Mouse (Mus musculus) right cerebral cortex, adult 18-20 months (tissue): ENCODE data around the gene Rab11b.

Experiments used
- DNase-seq: peaks from one replicate; pipeline ENCODE4 v3.0.0; 2022; ENCODE audit warnings: mixed read lengths

The Rab11b gene

DNA sequence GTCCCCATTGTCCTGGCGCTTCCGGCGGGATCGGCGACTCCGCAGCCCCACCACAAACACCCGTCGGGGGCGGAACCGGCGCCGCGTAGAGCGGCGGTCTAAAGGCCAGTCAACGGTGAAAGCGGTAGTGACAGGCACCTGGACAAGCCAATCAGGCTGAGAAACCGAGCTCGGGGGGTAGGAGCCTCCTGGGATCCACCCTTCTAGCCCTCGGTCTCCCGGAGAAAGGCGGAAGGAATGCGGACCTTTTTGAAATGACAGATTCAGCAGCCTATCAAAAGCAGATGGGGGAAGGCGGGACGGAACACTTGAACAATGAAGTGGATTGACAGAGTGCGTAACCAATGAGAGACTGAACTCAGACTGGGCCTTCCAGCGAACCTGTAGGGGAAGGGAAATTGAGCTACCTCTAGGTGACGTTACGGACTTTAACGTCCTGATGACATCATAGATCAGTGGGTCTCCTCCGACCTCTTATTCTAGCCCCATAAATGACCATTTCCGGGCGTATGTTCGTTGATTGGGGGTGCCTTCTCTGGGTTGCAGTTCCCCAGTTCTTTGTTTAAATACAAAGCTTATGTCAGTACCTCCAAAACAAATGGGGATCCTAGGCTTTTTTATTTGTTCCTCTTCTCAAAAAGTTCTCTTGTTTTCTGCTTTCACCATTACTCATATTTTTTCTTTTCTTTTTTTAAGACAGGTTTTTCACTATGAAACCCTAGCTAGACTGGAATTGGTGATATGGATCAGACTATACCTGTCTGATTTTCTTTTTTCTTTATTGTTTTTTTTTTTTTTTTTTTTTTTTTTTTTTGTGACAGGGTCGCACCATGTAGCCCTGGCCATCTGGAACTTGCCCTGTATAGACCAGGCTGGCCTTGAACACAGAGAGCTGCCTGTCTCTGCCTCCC is at the start of gene Rab11b:
Rab11b (minus strand) TSS at position 276 of the 911 bp plus-strand sequence.
- peak; percentile 100 for DNase-seq

DNA sequence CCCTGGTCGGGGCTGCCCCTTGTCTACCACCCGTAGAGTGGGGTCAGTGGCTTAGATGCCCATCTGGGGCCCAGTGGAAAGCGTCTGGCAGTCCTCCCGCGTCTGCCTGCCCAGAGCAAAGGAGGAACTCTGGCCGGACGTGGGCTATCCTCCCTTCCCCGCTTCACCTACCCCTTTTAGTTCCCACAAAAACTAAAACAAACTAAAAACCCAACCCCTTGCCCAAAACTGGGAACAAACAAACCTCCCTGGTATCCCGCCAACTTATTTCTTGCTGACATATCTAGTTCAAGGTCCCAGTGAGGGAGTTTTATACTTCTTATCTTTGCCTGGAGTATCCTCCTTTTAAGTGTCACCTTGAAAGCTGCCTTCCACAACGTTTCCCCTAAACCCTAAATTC is 47.9 kb upstream of the Rab11b start:
- DNase-seq: no peak

DNA sequence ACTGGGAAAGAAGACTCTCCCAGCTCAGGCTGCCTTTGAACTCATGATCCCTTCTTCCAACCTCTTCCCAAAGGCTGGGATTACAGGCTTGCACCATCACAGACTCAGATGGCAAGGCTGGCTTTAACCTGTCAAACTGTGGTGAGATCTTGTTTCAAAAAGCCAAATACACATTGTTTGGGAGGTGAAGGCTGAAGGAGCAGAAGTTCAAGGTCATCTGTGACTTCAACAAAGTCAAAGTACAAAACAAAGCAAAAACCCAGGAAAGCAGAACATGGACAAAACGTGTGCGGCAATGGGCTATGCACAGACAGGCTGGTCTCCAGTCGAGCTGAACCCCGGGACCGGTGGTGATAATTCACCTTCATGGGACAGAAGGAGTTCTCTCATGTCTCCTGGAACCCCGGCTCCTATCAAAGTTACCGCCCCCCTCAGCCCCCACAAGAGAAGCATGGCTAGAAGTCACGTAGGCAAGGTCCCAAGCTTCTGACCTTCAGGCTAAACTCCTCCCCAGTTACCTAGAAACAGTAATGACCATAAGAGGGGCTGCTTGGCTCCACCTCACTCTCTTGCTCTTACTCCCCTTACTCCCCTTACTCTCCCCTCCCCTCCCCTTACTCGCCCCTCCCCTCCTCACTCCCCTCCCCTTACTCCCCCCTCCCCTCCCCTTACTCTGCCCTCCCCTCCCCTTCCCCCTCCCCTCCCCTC is 47.0 kb upstream of the Rab11b start:
- DNase-seq: no peak

DNA sequence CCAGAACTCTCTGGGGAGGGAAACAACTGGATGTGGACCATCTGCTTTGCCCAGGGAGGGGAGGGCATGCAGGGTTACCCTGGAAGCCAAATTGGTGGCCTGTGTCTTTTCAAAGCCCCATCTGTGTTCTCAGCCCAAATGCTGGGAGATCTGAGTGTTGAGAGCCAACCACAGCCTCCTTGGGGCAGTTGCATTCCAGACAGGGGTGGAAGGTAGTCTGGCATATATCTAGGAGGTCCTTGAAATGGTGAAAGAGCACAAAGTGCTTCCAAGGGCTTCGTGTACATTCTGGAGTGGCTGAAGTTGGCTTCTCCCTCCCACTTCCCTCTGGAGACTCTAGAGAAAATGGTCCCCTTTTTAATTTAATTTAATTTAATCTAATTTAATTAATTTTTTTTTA is 44.4 kb upstream of the Rab11b start:
- no peak for DNase-seq

DNA sequence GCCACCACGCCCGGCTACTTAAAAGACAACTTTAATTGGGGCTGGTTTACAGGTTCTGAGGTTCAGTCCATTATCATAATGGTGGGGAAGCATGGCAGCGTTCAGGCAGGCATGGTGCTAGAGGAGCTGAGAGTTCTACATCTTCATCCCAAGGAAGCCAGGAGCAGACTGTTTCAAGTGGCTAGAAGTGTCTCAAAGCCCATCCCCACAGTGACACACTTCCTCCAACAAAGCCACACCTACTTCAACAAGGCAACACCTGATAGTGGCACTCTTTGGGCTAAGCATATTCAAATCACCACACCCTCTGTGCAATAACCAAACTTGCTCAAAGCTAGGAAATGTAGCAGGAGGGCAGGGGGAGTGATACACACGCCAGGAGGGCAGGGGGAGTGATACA is 43.9 kb upstream of the Rab11b start:
- DNase-seq: no peak

DNA sequence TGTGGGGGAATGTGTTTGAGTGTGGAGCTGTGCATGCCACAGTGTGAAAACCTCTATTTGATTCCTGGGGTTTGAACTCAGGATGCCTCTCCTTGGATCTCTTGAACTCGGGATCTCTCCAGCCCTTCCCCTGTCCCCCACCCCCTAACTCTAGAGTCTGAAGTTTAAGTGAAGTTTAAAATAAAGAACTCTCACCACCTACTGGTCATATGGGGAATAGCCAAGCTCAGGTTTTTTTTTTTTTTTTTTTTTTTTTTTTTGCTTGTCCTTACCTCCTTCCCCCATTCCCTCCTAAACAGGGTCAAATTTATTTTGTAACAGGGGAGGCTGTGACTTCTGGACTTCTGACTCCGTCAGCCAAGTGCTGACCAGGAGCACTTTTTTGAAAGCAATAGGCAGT is 41.9 kb upstream of the Rab11b start:
- no peak for DNase-seq

DNA sequence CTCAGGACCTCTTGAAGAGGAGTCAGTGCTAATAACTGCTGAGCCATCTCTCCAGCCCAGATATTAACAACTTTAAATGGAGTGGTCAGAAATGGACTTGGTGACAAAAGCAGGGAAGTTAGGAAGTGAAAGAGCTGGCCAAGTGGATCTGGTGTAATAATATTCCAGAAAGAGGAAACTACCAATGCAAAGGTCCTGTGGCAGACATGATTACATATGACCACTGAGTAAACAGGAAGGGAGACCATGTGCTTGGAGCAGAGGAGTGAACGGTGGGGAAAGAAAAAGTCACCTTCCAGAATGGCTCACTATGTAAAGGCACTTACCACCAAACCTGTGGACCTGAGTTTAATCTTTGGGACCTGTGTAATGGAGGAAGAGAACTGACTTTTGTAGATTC is 38.9 kb upstream of the Rab11b start:
- DNase-seq: no peak

DNA sequence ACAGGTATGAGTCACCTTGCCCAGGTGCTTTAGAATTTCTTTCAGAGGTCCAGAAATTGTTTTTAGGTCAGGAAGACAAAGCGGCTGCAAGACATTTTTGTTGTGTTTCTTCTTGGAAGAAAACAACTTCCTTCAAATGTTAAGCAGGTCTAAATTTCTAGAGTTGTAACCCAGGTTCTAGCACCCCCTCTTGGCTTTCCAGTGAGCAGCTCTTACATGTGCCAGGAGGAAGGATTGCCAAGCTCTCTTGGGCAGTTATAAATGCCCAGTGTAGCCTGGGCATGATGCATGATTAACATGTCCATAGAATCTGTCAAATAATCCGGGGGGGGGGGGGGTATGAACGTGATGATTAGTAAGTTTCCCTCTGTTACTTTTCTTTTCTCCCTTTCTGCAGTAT is 38.0 kb upstream of the Rab11b start:
- DNase-seq: no peak

DNA sequence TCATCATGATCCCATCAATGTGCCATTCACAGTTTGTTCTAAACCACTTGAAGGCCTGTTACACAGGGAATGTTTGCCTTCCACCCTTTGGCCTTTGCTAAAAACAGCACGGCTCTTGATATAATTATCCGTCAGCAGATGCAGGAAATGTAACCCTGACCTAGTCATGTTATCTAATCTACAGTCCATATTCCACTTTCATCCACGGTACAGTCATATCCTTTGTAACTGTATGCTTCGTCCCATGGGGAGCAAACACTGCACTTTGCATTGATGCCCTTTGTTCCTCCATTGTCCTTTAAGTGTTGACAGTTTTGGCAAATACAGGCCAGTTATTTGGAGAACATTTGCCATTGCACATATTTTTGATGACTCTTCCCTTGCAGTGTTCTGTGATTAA is 28.4 kb upstream of the Rab11b start:
- DNase-seq: no peak

DNA sequence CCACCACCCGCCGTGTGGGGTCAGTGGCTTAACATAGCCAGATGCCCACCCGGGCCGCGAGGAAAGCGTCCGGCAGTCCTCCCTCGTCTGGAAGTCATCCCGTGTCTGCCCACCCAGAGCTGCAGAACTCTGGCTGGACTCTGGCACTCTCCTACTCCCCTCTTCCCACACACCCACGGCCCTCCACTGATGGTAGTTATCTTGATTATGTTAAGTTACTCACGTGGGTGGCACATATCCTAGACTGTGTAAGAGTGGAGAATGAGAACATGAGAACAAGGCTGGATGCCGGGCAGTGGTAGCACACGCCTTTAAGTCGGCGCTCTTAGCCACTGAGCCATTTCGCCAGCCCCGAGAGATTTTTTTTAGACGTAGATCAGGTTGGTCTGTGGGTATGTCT is 26.0 kb upstream of the Rab11b start:
- peak; percentile 63 for DNase-seq

DNA sequence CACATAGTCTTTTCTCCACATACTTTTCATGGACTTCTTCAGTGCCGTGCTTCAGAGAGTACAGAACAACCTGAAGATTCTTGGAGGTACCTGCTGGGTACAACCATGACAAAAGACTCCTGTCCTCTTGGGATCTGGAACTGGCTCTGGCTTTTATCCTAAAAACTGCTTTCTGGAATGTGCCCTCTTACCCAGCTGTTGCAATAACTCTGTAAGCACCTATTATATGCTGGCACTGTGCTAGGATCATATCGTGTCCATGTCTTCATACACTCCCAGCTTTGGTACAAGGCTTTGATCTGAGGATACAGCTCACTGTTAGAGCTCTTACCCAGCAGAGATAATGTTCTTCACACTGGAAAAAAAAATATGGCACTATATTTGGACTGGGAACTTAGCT is 24.6 kb upstream of the Rab11b start:
- no peak for DNase-seq

DNA sequence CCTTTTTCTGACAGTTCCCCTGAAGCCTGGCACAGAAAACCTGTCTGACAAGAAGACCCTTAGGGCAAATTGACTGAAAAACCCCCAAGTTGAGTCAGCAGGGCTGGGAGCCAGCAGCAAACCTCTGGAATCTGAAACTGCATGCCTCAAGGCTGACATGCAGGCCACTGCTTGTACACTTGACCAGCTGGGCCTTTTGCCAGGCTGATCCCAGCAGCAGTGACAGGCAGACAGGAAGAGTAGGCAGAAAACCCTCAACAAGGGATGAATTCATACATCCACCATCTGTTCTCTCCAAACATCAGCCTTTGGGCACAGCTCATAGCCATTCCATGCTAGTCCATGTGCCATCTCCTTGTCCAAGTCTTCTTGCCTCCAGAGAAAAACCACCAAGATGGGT is 23.1 kb upstream of the Rab11b start:
- DNase-seq: peak; percentile 56

DNA sequence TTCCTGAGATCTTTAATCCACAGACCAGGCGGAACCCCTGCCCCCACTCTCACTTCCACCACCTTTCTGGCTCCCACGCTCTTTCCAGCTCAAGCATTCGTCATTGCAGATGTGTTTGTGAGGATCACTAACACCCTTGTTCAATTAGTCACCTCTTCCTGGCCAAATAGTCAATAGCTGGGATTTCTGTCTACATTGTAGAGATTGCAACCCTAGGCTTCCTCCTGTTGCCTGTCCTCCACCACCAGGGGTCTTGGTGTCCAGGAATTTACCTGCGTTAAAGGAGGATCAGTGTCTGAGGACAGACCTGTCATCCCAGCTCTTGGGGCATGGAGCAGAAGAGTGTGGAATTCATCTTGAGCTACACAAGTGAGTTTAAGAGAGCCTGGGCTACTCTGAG is 21.7 kb upstream of the Rab11b start:
- no peak for DNase-seq

DNA sequence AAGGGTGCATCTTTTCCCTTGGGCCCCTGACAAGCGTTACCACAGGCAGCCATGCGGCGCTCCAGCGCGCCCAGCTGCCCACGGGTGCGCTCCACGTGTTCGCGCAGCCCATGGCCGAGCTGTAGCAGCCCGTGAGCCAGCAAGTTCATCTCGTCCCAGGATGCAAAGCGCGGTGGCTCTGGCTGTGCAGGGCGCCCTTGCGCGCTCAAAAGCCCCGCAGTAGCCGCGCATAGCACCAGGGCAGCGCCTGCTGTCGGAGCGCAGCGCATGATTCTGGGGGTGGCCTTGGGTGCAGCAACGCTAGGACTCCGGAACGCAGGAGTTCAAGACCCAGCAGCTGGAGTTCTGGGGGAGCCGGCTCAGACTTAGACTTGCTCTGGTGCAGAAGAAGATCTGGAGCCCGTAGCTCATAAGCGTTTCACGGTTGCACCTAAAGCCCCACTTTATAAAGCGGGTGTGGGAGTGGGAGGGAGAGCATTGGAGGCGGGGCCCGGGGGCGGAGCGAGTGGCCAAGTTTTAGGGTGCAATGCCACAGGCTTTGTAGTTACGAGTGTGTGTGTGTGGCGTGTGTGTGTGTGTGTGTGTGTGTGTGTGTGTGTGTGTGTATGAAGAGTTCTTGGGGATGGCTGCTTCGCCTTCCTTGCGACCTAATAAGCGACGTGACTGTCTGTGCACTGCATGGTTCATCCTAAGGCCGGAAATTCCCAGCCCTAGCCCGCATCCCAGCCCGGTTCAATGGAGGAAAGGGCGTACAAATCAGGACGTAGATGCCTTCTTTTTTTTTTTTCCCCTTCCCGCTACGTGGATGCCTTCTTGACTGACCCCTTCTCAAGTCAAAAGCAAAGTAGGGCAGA is 21.0 kb upstream of the Rab11b start, which contains the start of gene Angptl4:
Angptl4 (minus strand) TSS at position 707 of the 854 bp plus-strand sequence.
- peak; percentile 54 for DNase-seq

DNA sequence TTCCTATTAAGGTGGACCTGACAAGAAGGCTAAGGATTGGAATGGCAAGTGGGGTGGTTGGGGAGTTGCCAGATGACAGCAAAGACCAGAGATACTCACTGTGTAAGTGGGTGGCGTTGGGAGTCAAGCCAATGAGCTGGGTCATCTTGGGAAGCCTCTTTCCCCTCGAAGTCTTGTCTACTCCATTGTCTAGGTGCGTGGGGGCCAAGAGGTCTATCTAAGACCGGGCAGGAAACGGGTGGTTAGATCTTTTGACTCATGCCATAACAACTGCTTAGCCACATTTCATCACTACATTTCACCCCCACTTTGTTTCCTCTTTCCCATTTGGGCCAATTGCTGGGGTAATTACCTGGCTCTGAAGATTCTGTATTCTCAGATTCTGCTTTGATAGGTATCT is 20.1 kb upstream of the Rab11b start:
- no peak for DNase-seq

DNA sequence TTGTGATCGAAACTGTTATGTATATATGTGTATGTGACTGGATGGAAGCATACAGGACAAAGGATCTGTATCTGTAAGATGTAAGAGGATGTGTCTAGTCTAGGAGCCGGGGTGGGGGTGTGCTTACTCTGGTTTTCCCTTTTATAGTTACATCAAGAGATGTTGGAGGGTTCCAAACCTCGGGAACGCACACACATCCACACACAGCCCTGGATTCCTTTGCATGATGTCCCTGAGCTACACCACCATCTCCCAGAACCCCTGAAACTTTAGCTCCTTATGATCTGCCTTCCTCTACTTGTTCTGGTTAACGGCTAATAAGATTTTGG is 19.6 kb upstream of the Rab11b start:
- DNase-seq: no peak

DNA sequence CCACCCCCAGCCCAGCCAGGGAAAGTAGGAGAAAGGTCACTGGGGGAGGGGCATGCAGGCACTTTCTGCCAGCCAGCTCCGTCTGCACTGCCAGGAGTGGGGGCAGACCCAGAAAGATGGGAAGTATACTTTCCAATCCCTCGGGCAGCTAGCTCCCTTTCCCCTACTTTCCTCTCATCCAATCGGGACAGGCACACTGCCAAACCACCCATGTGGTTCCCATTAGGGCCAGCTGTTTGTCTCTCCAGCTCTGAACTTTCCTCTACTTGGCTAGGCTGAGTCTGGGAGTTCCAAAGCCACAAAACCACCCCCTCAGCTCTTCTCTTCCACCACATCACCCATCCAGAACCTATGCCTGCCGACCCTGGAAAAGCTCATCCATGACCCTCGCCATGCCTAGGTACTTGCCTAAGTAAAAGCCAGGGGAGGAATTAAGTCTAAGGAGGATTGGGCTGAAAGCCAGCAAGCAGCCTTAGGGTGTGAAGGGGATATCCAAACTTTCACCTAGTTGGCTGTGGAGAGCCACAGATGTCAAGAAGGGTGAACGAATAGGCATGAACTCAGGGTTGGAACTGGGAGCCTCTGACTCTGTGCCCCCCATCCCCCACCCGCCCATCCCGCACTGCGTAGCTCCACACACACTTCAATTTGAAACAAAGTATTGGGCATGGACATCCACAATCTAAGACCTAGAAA is 19.1 kb upstream of the Rab11b start:
- DNase-seq: peak; percentile 85

DNA sequence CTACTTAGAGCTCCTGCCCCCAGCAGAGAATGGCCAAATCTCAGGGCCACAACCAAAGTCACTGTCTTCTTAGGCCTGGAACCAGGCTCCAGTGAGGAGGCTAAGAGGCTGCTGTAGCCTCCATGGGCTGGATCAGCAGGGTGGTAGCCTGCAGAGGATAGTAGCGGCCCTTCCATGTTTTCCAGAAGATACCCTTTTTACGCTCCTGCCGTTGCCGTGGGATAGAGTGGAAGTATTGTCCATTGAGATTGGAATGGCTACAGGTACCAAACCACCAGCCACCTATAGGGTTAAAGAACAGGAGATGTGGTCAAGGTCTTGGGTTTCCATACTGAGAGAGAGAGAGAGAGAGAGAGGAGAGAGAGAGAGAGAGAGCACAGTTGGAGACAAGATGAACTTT is 15.0 kb upstream of the Rab11b start:
- DNase-seq: no peak

DNA sequence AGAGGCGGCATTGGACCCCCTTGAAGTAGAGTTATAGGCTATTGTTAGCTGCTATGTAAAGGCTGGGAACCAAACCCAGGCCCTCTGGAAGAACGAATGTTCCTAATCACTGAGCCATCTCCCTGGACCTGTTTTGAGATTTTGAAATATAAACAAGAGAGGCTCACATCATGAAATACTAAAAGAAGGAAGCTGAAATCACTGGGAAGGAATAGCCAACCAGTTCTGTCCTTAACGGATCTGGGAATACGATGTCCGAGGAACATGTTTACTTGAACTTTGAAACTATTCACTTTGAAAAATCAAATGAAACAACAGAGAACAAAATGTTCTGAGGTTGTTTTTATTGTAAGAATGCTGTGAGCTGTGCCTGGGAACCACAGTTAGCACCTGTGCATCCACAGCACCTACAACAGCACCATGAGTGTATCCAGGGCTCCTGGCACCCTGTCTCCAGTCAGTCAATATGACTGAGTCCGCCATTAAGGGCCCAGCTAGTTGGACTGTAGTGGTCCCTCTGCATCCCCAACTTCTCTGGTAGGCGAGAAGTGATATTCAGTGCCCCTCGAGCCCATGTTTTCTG is 14.3 kb upstream of the Rab11b start:
- DNase-seq: no peak

DNA sequence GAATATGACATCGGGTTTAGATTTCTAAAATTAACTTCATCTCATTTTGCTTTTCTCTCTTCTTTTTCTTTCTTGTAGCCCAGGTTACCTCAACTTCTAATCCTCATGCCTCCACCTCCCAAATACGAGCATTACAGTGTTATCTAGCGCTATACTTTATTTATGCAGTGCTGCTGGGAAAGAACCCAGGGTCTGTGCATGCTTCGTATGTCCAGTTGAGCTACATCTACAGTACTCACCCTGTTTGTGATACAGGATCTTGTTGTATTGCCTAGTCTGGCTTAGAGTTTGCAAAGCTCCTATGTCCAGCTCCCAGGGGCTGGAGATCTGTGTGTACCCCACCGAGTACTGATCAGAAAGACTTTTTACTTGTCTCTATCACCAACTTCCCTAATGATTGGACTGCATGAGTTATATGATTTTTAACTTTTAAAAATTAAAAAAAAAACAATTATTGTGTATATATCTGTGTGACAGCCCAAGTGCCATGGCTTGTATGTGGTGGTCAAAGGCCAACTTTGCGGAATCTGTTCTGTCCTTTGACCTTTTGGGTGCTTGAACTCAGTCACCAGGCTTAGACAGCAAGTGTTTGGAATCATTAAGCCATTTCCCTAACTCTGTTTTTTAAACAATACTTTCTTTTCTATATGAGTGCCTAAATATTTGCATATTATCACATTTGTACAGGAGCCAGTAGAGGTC is 13.7 kb upstream of the Rab11b start:
- DNase-seq: no peak

DNA sequence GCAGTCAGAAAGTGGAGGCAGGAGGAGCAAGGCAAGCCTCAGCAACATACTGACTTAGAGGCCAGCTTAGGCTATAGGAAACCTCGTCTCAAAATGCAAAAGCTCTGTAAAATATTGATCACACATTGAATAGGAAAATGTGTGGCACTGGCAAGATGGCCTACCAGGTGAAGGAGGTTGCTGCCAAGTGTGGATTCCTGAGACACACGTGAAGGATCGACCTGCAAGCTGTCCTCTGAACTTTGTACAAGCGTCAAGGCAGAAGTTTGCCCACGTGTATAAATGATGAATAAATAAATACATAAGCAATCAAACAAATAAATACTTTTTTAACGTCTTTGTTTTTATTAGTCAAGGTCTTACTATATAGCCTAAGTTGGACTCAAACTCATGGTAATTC is 13.1 kb upstream of the Rab11b start:
- no peak for DNase-seq

DNA sequence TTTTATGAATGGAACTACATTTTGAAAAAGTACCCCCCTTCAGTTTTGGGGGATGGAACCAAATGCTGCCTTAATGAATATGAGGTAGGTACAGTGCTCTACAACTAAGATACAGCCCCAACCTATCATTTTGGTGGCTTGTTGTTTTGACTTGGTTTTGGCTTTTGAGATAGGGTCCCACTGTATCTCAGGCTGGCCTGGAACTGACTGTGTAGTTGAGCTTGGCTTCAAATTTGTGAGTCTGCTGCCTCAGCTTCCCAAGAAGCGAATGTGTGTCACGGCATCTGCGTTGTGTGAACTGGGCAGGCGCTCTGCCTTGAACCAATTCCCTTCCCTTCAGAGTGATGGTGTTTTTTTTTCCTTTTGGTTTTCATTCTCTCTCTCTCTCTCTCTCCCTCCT is 11.3 kb upstream of the Rab11b start:
- no peak for DNase-seq
